Mouse (Mus musculus): ENCODE measurements around the gene Cd2bp2. TPM values are rescaled to one million over a fixed set of nuclear protein-coding genes. Genes with fewer than 3 reads are reported as not detected.

Cd2bp2 gene
- total and polyA plus RNA-seq, 3 experiments = 56.7 to 64.8 TPM; not detected in 1

- DNase-seq (ENCODE audit: low read depth, low spot score) = no peak
- Histone ChIP-seq H3K4me3 (ENCODE audit: control insufficient read depth in 1 of 2, insufficient read depth in 1 of 2, low read depth in 2 of 2, low read length in 2 of 2) (no peak overlapping the region), H3K9ac (ENCODE audit: control insufficient read depth, low read depth, low read length, poor library complexity, severe bottlenecking) (no peak overlapping the region), H3K27me3 (ENCODE audit: control insufficient read depth in 1 of 2, insufficient read depth in 2 of 2, low read length in 2 of 2) (no peaks in the 10 kb centered on the region), H3K4me1 (ENCODE audit: control insufficient read depth in 1 of 2, insufficient read depth in 2 of 2, low read length in 2 of 2) (peaks cover 20 to 41% of the 10 kb centered on the region in 2 experiments), H3K36me3 (ENCODE audit: control insufficient read depth in 1 of 2, insufficient read depth in 2 of 2, low read length in 2 of 2) (peaks cover 0 to 37% of the 10 kb centered on the region in 2 experiments; a peak in 2 of 4 replicates), H3K79me2 (ENCODE audit: control insufficient read depth, insufficient read depth, low read length, poor library complexity) (no peaks in the 10 kb centered on the region), H3K27ac (ENCODE audit: control insufficient read depth, low read depth, low read length) (no peak overlapping the region), H3K9me3 (replicated peaks; ENCODE audit: insufficient read depth, low read length) (no peaks in the 10 kb centered on the region)
- no peak for TF ChIP-seq MYC (IDR thresholded peaks at IDR 0.05; ENCODE audit: low read depth, low read length)
- TF ChIP-seq BHLHE40 (IDR thresholded peaks at IDR 0.05; ENCODE audit: borderline replicate concordance, low read depth, low read length) = no peak
- no peak for TF ChIP-seq MEF2A (IDR thresholded peaks at IDR 0.05; ENCODE audit: extremely low read depth, insufficient replicate concordance, low read depth, low read length, poor library complexity, severe bottlenecking)
- TF ChIP-seq ZC3H11A (IDR thresholded peaks at IDR 0.05; ENCODE audit: low read depth, low read length) = no peak
- TF ChIP-seq SIN3A (IDR thresholded peaks at IDR 0.05; ENCODE audit: low read length) = no peak
- TF ChIP-seq ELF1 (IDR thresholded peaks at IDR 0.05; ENCODE audit: low read depth, low read length) = no peak
- no peak for TF ChIP-seq POLR2AphosphoS2 (IDR thresholded peaks at IDR 0.05; ENCODE audit: low read length)
- no peak for TF ChIP-seq NELFE (IDR thresholded peaks at IDR 0.05; ENCODE audit: low read depth, low read length)
- TF ChIP-seq MAFK (IDR thresholded peaks at IDR 0.05; ENCODE audit: borderline replicate concordance, low read depth, low read length) = no peak
- TF ChIP-seq KAT2A (conservative IDR thresholded peaks at IDR 0.05; ENCODE audit: low read depth, low read length) = no peak
- no peak for TF ChIP-seq CTCF (IDR thresholded peaks at IDR 0.05 in 2 of 3, conservative IDR thresholded peaks at IDR 0.05 in 1 of 3; ENCODE audit: control insufficient read depth in 1 of 3, insufficient read depth in 1 of 3, low read depth in 2 of 3, low read length in 3 of 3, poor library complexity in 1 of 3, severe bottlenecking in 1 of 3)
- TF ChIP-seq GATA1 (IDR thresholded peaks at IDR 0.05; ENCODE audit: low read depth, low read length) = no peak
- TF ChIP-seq TBP (IDR thresholded peaks at IDR 0.05; ENCODE audit: low read depth, low read length) = no peak
- TF ChIP-seq E2F4 (IDR thresholded peaks at IDR 0.05; ENCODE audit: borderline replicate concordance, low read depth, low read length) = no peak
- no peak for TF ChIP-seq POLR2AphosphoS5 (IDR thresholded peaks at IDR 0.05; ENCODE audit: borderline replicate concordance, low read depth, low read length)
- no peak for TF ChIP-seq USF2 (IDR thresholded peaks at IDR 0.05; ENCODE audit: borderline replicate concordance in 1 of 2, insufficient read depth in 1 of 2, low read depth in 1 of 2, low read length in 2 of 2)
- no peak for TF ChIP-seq MAX (IDR thresholded peaks at IDR 0.05; ENCODE audit: low read length)
- no peak for TF ChIP-seq ZKSCAN1 (IDR thresholded peaks at IDR 0.05; ENCODE audit: low read depth, low read length)
- no peak for TF ChIP-seq SMC3 (IDR thresholded peaks at IDR 0.05; ENCODE audit: low read depth, low read length)
These were observed 49.6 kb downstream of the Cd2bp2 start for GRCm38 (mm10) chr7:127146267-127146603.

- Histone ChIP-seq H3K4me3 (ENCODE audit: control insufficient read depth in 1 of 2, insufficient read depth in 1 of 2, low read depth in 2 of 2, low read length in 2 of 2) (no peak overlapping the region), H3K9me3 (replicated peaks; ENCODE audit: insufficient read depth, low read length) (no peaks in the 10 kb centered on the region), H3K27ac (ENCODE audit: control insufficient read depth, low read depth, low read length) (peak overlapping the region; percentile 26; the same call in 1 of the 2 replicates), H3K79me2 (ENCODE audit: control insufficient read depth, insufficient read depth, low read length, poor library complexity) (no peaks in the 10 kb centered on the region), H3K27me3 (ENCODE audit: control insufficient read depth in 1 of 2, insufficient read depth in 2 of 2, low read length in 2 of 2) (no peaks in the 10 kb centered on the region), H3K9ac (ENCODE audit: control insufficient read depth, low read depth, low read length, poor library complexity, severe bottlenecking) (no peak overlapping the region), H3K4me1 (ENCODE audit: control insufficient read depth in 1 of 2, insufficient read depth in 2 of 2, low read length in 2 of 2) (peaks cover 22 to 45% of the 10 kb centered on the region in 2 experiments), H3K36me3 (ENCODE audit: control insufficient read depth in 1 of 2, insufficient read depth in 2 of 2, low read length in 2 of 2) (peaks cover 0 to 40% of the 10 kb centered on the region in 2 experiments; a peak in 2 of 4 replicates)
- TF ChIP-seq ZNF384 (IDR thresholded peaks at IDR 0.05; ENCODE audit: low read depth, low read length) = peak; percentile 72
- no peak for TF ChIP-seq ELF1 (IDR thresholded peaks at IDR 0.05; ENCODE audit: low read depth, low read length)
- no peak for TF ChIP-seq POLR2AphosphoS2 (IDR thresholded peaks at IDR 0.05; ENCODE audit: low read length)
- no peak for TF ChIP-seq E2F4 (IDR thresholded peaks at IDR 0.05; ENCODE audit: borderline replicate concordance, low read depth, low read length)
- no peak for TF ChIP-seq ETS1 (IDR thresholded peaks at IDR 0.05; ENCODE audit: low read depth, low read length)
- TF ChIP-seq UBTF (IDR thresholded peaks at IDR 0.05; ENCODE audit: borderline replicate concordance, insufficient read depth, low read depth, low read length) = no peak
- DNase-seq (ENCODE audit: low read depth, low spot score) = no peak
These were observed 50.2 kb downstream of the Cd2bp2 start for GRCm38 (mm10) chr7:127145387-127146266.

Measured in MEL (cell line).